Mouse (Mus musculus) adrenal gland, adult 18-20 months (tissue): ENCODE measurements around the gene Gab2. TPM values are rescaled to one million over a fixed set of nuclear protein-coding genes. Genes with fewer than 3 reads are reported as not detected.

Source experiments
- DNase-seq, 2 experiments: peaks; one replicate each; pipeline ENCODE4 v3.0.0; 2021 to 2022; ENCODE audit warnings: low spot score in 2 of 2
- total RNA-seq, 2 experiments: library from RNA; stranded (reverse); gene quantifications; 1 replicate in 1 of 2; 2 replicates in 1 of 2; pipeline ENCODE4 v1.2.3; 2021

Gab2 gene
- total RNA-seq, 2 experiments from 2014 or later = 17.5 to 18.1 TPM

DNA sequence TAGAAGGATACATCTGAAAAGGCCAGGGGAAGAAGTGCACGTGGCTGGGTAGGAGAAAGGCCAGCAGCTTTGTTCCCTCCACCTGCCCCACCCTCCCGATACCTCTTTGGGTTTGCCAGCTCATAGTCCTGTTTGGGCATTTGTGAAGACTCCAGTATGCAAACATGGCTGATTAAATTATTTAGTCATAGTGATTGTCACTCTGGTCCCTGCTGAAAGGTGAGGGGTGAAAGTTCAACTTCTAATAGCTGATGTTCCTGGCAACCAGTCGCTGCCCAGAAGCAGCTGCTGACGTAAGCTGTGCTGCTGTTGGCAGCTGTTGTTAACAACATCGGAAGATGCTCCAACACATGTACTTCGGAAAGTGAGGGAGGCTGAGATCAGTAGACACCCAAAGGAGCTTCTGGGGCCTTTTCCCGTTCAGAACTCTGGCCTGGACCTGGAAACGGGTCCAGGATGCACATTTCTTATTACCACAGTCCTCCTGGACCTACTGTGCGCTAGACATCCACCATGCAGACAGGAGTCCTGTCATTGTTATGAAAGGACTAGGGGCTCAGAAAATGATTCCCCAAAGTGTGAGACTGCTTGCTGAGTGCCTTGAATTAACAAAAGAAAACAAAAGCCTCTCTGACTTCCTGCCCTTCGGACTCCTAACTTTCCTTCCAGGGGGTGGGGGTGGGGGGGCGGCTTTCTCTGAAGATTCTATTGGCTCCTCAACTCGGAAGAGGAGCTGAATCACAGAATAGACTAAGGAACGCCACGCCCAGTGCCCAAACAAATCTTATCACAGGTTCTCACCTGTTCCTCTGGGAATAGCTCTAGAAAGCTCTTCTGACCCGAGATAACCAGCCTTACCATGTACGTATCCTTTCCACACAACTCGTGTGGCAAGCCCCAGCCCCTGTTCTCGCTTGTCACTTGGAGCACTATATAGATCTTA lies 259.8 kb downstream of the Gab2 start:
- no peak for DNase-seq

GRCm38 (mm10) chr7:97342961-97343360 lies 261.6 kb downstream of the Gab2 start:
- DNase-seq = no peak

DNA sequence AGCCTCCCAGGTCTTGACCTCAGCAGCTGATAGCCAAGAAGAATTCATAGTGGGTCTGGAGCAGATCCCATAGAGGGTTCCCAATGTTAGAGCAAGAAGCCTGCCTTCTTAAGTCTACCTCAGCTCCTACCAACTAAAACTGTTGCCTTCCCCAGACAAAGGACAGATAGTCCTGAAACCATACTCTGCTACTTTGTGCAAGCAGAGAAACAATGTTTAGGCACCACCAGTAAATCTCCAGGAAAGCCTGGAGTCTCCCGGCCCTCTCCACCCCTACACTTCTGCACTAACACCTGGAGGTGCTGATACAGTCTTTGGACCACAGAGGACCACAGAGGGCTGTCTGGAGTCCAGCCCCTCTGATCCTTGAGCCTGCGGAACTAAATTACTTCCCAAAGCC lies 263.3 kb downstream of the Gab2 start:
- DNase-seq = no peak

DNA sequence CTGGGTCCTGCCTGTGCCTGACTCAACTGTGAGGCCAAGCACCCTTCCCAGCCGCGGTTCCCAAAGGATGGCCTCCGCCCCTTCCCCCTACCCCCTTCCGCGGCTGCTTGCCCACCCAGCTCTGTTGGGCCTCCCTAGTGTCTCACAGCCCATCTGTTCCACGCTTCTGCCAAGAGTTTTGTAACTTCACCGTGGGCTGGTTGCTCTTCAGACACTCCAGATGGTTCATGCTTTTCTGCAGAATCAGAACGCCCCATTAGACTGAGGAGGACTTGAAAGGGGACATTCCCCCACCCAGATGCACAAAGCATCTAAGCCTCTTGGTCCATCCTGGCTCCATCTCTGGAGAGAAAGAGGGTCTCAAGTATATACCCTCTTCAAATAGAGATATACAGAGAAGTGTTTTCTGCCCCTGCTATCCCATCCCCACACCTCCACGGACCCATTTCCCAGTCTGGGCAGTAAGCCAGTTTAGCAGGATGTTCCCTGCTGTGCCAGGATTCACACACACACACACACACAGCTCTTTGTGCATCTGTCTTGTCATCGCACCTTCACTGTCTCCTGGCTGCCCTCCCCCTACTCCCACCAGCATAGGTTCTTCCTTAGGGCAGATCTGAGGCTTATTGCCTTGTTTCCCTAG lies 264.0 kb downstream of the Gab2 start:
- DNase-seq = no peak

DNA sequence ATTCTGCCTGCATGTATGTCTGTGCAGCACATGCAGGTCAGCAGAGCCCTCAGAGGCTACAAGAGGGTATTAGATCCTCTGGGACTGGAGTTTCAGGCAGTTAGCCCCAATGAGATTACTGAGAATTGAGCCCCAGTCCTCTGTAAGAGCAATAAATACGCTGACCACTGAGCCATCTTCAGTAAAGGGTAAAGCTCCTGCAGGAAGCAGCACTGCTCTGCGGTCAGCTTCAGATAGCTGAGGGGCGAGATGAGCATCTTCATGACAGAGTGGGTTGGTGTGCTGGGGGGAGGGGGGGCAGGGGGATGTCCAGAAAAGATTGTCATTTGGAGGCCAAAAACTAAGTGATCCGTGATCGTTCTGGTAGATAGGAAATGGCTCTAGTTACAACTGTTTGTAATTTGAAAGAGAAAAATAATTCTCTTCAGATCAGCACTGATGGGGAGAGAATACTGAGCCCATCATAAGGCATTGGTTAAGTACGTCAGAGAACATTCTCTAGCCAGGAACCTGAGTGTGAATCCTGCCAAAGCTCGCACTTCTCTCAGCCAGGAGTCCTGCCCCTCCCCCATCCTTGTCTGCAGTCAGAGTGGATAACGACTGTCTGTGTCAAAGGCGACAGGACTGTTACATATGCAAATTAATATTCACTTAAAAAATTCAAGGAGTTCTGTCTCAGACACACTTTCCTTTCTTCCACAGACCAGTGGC lies 264.9 kb downstream of the Gab2 start:
- DNase-seq = no peak

- no peak for DNase-seq
These were observed 265.4 kb downstream of the Gab2 start for GRCm38 (mm10) chr7:97346822-97347166.

DNA sequence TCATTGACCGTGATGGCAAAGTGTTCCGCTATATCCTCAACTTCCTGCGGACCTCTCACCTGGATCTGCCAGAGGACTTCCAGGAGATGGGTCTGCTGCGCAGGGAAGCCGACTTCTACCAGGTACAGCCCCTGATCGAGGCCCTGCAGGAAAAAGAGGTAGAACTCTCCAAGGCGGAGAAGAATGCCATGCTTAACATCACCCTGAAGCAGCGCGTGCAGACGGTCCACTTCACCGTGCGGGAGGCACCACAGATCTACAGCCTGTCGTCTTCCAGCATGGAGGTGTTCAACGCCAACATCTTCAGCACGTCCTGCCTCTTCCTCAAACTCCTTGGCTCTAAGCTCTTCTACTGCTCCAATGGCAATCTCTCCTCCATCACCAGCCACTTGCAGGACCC lies 266.1 kb downstream of the Gab2 start:
- DNase-seq = peak in 1 of 2 experiments; percentile 14

DNA sequence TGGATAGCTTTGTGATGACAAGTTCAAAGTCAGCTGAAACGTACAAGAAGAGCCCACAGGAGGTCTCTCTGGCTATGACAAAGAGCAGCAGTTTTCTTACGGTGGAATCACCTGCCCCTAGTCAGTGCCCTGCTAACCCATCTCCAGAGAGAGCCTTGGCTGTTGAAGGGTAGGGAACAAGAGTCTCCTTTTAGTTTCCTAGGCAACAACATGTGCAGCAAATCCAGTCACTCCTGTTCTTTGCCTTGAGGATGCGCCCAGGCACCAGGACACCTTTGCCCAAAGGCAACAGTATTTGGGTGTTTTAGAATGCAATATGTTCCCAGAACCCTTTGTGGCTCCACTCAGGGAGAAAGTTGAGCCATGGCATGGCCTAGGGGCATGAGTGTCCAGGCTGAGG lies 266.9 kb downstream of the Gab2 start:
- DNase-seq = peak in 1 of 2 experiments; percentile 10

DNA sequence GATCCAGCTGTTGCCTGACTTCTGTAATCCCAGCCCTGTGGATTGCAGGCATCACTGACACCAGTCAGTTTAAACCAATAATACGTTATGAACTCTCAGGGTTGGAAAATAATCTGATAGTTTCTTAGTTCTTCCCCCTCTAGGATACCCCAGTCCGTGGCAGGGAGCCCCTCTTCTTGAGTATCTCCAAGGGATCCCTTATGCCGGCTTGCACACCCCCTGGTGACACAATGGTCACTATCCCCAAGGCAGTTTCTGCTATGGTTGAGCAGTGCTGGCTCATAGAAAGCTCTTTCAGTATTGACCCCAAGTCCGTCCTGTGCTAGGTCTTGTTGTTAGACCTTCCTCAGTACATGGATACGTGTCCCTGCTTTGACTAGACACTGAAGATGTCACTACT lies 267.4 kb downstream of the Gab2 start:
- DNase-seq = peak in 1 of 2 experiments; percentile 11

DNA sequence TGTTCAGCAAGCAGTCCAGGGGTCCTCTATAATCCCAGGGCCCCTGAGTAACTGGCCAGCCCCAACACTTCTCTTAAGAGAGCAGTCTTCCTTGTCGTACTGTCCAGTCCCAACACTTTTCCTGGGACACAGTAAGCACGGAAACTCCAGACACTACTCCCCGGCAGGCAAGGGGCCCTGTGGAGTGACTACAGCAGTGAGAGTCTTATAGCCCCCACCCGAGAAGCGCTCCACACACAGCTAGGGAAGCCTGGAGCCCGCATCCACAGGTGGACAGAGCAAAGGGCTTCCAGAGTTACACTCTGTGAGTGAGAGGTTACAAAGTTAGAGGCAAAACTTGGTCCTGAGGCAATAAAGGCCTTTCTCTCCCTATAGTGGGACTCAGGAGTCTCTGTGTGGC lies 268.1 kb downstream of the Gab2 start:
- DNase-seq = peak in 1 of 2 experiments; percentile 10

- no peak for DNase-seq
These were observed 269.5 kb downstream of the Gab2 start for GRCm38 (mm10) chr7:97350891-97351290.

DNA sequence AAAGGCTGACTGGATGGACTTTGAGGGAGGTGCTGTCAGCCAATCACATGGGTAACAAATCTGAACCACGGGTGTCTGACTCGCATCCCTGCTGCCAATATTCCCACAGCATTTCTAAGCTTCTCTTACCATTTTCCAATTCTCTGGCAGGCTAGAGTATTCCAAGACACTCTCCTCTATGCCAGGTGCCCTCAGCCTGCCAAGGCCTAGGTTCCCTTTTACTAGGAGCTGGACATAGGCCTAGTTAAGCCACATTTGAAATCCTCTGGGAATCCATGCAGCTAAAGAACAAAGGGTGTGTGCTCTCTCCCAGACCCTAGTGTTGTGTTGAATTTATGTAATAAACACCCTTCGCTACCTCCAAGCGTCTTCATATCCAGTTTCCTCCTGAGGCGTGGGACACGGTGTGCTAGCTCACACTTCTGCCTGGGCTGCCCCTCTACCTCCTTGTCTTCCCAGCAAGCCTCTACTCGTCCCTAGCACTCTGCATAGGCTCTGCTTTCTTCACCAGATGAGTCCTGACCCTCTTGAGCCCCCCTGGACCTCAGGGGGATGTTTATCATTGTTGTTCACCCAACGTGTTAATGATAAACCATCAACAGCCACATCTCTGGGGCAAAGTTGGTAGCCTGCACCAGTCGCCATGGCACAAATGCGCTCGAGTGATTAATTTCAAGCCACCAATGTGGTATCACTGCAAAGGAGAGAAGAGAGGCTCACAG lies 270.6 kb downstream of the Gab2 start:
- peak in 1 of 2 experiments; percentile 15 for DNase-seq

DNA sequence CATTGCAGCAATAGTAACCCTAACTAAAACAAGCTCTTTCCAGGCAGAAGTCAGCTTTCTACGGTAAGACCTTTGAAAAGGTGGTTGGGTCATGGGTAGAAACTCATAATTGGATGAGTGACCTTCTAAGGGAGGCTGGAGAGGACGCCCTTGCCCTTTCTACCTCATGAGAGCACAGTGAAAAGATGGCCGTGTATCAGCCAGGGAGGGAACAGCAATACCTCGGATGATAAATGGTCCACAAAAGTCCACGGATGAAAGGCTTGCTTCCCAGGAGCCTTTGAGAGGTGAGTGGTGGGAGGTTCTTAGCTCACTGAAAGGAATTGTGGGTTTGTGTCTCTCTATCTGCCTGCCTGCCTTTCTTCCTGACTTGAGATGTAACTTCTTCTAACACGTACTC lies 272.0 kb downstream of the Gab2 start:
- DNase-seq = no peak

- peak in 1 of 2 experiments; percentile 18 for DNase-seq
These were observed 273.9 kb downstream of the Gab2 start for GRCm38 (mm10) chr7:97355068-97355841.

DNA sequence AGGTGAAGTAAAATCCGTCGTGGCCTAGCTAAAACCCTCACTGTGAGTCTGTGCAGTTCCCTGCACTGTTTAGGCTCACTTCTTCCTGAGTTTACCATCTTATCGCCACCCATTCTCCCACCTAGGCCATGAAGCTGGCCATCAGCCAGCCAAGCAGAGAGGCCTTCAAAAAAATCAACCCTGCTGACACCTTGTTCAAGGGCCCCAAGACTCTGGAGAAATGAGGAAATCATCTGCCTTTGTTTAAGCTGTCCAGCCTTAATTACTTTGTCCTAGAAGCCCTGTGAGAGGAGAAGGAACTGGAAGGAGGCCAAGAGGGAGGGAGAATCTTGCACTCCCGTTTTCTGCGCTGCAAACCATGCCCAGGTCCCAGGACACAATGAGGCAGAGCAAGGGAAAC lies 274.9 kb downstream of the Gab2 start:
- no peak for DNase-seq

DNA sequence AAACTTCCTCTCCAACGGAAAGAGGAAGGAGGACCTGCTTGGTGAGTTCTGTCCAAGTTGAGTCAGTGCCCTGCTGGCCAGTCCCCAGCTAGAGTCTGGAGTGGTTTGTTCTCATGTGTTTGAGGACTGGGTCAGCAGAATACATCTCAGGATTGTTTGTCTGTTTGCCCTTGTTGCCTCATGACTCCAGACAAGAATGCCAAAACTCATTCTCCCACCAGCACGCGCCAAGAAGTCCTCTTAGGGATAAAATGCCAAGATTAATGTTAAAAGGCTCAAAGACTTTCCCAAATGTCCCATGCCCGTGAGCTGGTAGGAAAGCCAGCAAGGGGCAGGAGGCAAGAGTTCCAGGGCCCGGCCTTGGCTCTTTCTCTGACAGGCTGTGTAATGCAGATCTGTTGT lies 275.5 kb downstream of the Gab2 start:
- no peak for DNase-seq

GRCm38 (mm10) chr7:97357840-97358239 lies 276.5 kb downstream of the Gab2 start:
- no peak for DNase-seq

DNA sequence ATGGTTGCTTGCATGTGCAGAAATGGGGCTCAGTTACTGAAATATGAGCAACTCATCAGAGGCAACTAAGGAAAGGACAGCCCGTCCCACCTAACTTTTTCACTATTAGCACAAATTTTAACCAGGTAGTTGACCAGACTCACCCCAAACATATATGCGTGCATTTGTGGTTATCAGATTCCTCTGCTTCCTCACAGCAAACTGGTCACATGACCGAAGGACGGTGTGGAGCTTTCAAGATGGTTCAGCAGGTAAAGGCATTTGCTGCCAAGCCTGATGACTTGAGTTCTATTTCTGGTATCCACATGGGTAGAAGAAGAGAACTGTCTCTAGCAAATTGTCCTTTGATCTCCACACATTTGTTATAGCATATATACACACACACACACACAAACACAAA lies 277.0 kb downstream of the Gab2 start:
- DNase-seq = no peak
